Mouse (Mus musculus) embryonic fibroblast, embryonic 13.5 days (primary cell): Measurements from ENCODE around the gene Mospd3. TPM values are rescaled to one million over a fixed set of nuclear protein-coding genes. Genes with fewer than 3 reads are reported as not detected.
A peak's percentile ranks its signal among the peaks of the same experiment; 100 is the strongest.

Experiments used
- H3K27ac ChIP-seq: 2 replicates; pipeline ENCODE4 v1.5.1; 2012; ENCODE audit warnings: low read length, control low read depth, inconsistent platforms; ENCODE audit not compliant: insufficient read depth
- H3K4me1 ChIP-seq: 2 replicates; pipeline ENCODE4 v1.6.1; 2011; ENCODE audit warnings: low read length; ENCODE audit not compliant: control insufficient read depth, insufficient read depth
- H3K4me3 ChIP-seq: 2 replicates; pipeline ENCODE4 v1.5.1; 2011; ENCODE audit warnings: mild to moderate bottlenecking, control low read depth, low read length; ENCODE audit not compliant: insufficient read depth
- CTCF ChIP-seq: IDR thresholded peaks from 2 replicates; pipeline ENCODE4 v1.5.1; 2011; ENCODE audit warnings: mild to moderate bottlenecking, control low read depth, low read length, moderate library complexity, borderline replicate concordance; ENCODE audit not compliant: insufficient read depth
- POLR2A ChIP-seq: IDR thresholded peaks from 2 replicates; pipeline ENCODE4 v1.6.1; 2011; ENCODE audit warnings: low read depth, mild to moderate bottlenecking, control low read depth, low read length, moderate library complexity
- polyA plus RNA-seq: library from polyadenylated mRNA; stranded (reverse); fragments of >200 nt; gene quantifications from 2 replicates; pipeline ENCODE4 v1.2.4, GENCODE M21; 2011; ENCODE audit warnings: low read depth; ENCODE audit not compliant: missing spikeins, insufficient read length

The Mospd3 gene
- polyA plus RNA-seq, 1 experiment: 41.3 TPM

- peaks cover 11% of the 10 kb centered on the region for H3K4me1 ChIP-seq
- no peak overlapping the region for H3K27ac ChIP-seq
- TF ChIP-seq CTCF: no peak
- TF ChIP-seq POLR2A: no peak
- H3K4me3 ChIP-seq: peak overlapping the region; percentile 77
Observed at GRCm38 (mm10) chr5:137607860-137608653, 7.2 kb upstream of the Mospd3 start.

GRCm38 (mm10) chr5:137601365-137601729 lies 489 bp upstream of the Mospd3 start:
- peak overlapping the region; percentile 80 for H3K27ac ChIP-seq
- H3K4me1 ChIP-seq: peaks cover 8% of the 10 kb centered on the region; the same call in 1 of the 2 replicates
- peak overlapping the region; percentile 47 for H3K4me3 ChIP-seq
- TF ChIP-seq CTCF (no peak), POLR2A (no peak)

GRCm38 (mm10) chr5:137600281-137600618 lies 608 bp downstream of the Mospd3 start:
- TF ChIP-seq CTCF (no peak), POLR2A (no peak)
- Histone ChIP-seq H3K27ac (no peak overlapping the region), H3K4me1 (peaks cover 8% of the 10 kb centered on the region; the same call in 1 of the 2 replicates), H3K4me3 (peak overlapping the region; percentile 68)

DNA sequence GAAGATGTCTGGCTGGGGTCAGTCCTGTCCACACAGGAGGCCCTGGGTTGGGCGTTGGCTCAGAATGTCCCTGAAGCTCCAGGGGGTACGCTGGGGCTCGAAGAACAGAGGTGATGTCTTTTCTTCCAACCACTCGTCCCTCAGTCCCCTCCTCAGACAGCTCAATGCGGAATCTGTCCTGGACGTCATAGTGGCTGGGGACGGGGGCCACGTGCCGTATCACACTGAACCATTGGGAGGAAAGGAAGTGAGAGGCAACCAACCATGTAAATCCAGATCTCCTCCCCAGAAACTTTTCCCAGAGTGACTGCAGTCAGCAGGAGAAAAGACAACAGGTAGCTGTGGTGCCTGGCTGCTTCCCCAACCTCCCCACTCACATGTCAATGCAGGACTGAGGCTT lies 1.3 kb downstream of the Mospd3 start:
- H3K4me3 ChIP-seq: peak overlapping the region; percentile 68
- H3K27ac ChIP-seq: no peak overlapping the region
- no peak for TF ChIP-seq CTCF
- no peak for TF ChIP-seq POLR2A
- peaks cover 8% of the 10 kb centered on the region; the same call in 1 of the 2 replicates for H3K4me1 ChIP-seq

GRCm38 (mm10) chr5:137598100-137598826 lies 2.6 kb downstream of the Mospd3 start:
- Histone ChIP-seq H3K4me1 (peaks cover 8% of the 10 kb centered on the region; the same call in 1 of the 2 replicates), H3K27ac (no peak overlapping the region), H3K4me3 (no peak overlapping the region)
- no peak for TF ChIP-seq POLR2A
- TF ChIP-seq CTCF: no peak

GRCm38 (mm10) chr5:137597625-137598024 lies 3.2 kb downstream of the Mospd3 start:
- TF ChIP-seq POLR2A: no peak
- no peak for TF ChIP-seq CTCF

DNA sequence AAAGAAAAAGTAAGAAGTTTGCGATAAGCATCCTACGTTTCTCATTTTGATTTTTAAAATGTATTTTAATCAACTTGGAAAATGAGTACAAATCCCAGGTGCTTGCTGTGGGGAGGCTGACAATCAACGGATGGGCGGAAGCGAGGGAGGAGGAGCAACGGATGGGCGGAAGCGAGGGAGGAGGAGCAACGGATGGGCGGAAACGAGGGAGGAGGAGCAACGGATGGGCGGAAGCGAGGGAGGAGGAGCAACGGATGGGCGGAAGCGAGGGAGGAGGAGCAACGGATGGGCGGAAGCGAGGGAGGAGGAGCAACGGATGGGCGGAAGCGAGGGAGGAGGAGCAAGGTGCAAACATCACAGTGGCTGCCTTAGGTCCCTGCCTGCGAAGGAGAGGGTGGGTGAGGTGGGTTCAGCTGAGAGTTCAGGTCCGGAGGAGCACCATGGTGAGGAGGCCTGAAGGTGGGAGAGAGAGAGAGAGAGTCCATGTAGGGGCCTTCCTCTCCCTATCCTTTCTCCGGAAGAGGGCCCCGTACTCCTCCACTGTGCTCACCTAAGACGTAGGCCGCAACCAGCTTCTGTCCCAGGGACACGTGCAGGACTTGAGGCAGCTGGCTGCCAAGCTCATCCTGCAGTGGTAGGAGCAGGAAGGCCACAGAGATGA lies 4.1 kb downstream of the Mospd3 start:
- H3K4me3 ChIP-seq: no peak overlapping the region
- H3K27ac ChIP-seq: no peak overlapping the region
- H3K4me1 ChIP-seq: 0 out of 2 replicates have a peak, but pooled peaks cover 3% of the 10 kb centered on the region
- TF ChIP-seq POLR2A (no peak), CTCF (no peak)

More at GRCm38 (mm10) chr5:137597625-137598024, 3.2 kb downstream of the Mospd3 start:
- no peak overlapping the region for H3K27ac ChIP-seq
- H3K4me3 ChIP-seq: no peak overlapping the region
- peaks cover 7% of the 10 kb centered on the region; the same call in 1 of the 2 replicates for H3K4me1 ChIP-seq

DNA sequence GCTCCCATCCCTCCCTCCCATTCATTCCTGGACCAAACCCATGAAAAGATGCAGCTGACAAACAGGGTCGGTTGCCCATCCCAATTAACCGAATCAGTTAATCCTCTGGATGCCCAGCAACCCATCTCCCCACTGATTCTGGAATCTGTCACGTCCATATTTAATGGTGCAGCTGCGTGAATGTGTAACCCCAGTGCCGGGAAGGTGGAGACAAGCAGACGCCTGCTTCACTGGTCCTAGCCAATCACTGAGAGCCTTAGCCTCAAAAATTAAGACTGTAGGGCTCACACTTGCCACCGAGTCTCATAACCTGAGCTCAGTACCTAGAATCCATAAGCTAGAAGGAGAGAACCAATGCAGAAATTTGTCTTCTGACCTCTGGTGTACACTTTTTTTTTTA lies 4.9 kb downstream of the Mospd3 start:
- TF ChIP-seq CTCF: no peak
- no peak for TF ChIP-seq POLR2A
- H3K4me3 ChIP-seq: no peak overlapping the region
- H3K27ac ChIP-seq: no peak overlapping the region
- 0 out of 2 replicates have a peak, but pooled peaks cover 3% of the 10 kb centered on the region for H3K4me1 ChIP-seq

GRCm38 (mm10) chr5:137590507-137590906 lies 10.4 kb downstream of the Mospd3 start:
- Histone ChIP-seq H3K4me3 (no peak overlapping the region), H3K4me1 (no peaks in the 10 kb centered on the region), H3K27ac (no peak overlapping the region)
- TF ChIP-seq CTCF: no peak
- TF ChIP-seq POLR2A: no peak
